Mouse (Mus musculus) liver, embryonic 13.5 days (tissue): ENCODE data around the gene Slc25a22. TPM values are rescaled to one million over a fixed set of nuclear protein-coding genes. Genes with fewer than 3 reads are reported as not detected.

Source experiments
- ATAC-seq: fragments of 200-750 bp; cut with Nextera tagmentation; 2 replicates; pipeline ENCODE4 v1.8.0; 2017; ENCODE audit warnings: low read depth, mild to moderate bottlenecking, moderate number of reproducible peaks, moderate library complexity
- DNase-seq: peaks from one replicate; pipeline ENCODE4 v3.0.0; 2022
- H3K27ac ChIP-seq: fragments of 300-500 bp; sonication (generic); 2 replicates; pipeline ENCODE4 v1.5.1; 2015; ENCODE audit warnings: moderate library complexity, mild to moderate bottlenecking, inconsistent platforms
- H3K27me3 ChIP-seq: fragments of 300-500 bp; sonication (generic); 2 replicates; pipeline ENCODE4 v1.6.1; 2015; ENCODE audit warnings: mild to moderate bottlenecking, inconsistent platforms
- H3K36me3 ChIP-seq: fragments of 300-500 bp; sonication (generic); 2 replicates; pipeline ENCODE4 v1.6.1; 2015; ENCODE audit warnings: mild to moderate bottlenecking, inconsistent platforms
- H3K4me1 ChIP-seq: fragments of 300-500 bp; sonication (generic); replicated peaks from 2 replicates; pipeline ENCODE4 v1.6.1; 2015; ENCODE audit warnings: inconsistent platforms
- H3K4me2 ChIP-seq: fragments of 300-500 bp; sonication (generic); 2 replicates; pipeline ENCODE4 v1.6.1; 2015; ENCODE audit warnings: inconsistent platforms, mild to moderate bottlenecking, moderate library complexity
- H3K4me3 ChIP-seq: fragments of 300-500 bp; sonication (generic); replicated peaks from 2 replicates; pipeline ENCODE4 v1.5.1; 2015; ENCODE audit warnings: mild to moderate bottlenecking, inconsistent platforms
- H3K9ac ChIP-seq: fragments of 300-500 bp; sonication (generic); 2 replicates; pipeline ENCODE4 v1.6.1; 2015; ENCODE audit warnings: mild to moderate bottlenecking, inconsistent platforms
- H3K9me3 ChIP-seq: fragments of 300-500 bp; sonication (generic); replicated peaks from 2 replicates; pipeline ENCODE4 v1.6.1; 2016; ENCODE audit warnings: inconsistent platforms
- WGBS: fragments of 180-500 bp; shearing (Covaris S2); methylation state at CpG from one replicate; pipeline ENCODE4 v1.1.7; 2015; ENCODE audit not compliant: insufficient replicate concordance; 5-methylcytosine and 5-hydroxymethylcytosine counted together
- polyA plus RNA-seq: library from polyadenylated mRNA; unstranded; fragments of >200 nt; fragmentation: Nextera tagmentation; extraction: Ambion mirVana; gene quantifications from 2 replicates; pipeline ENCODE4 v1.2.1, GENCODE M21; 2015

Slc25a22 gene
- 16.6 and 20.4 TPM in 2 replicates for polyA plus RNA-seq

- H3K4me3 ChIP-seq: peak within 1 kb of the TSS; percentile 71
- peak within 1 kb of the TSS; percentile 93 for H3K4me2 ChIP-seq
- peak within 1 kb of the TSS; percentile 75 for H3K27ac ChIP-seq
- peaks cover 84% of the 10 kb centered on the region for H3K4me1 ChIP-seq
- ATAC-seq (peak; percentile 78), DNase-seq (peak; percentile 69)
- no peaks in the 10 kb centered on the region for H3K27me3 ChIP-seq
- peak within 1 kb of the TSS; percentile 83 for H3K9ac ChIP-seq
- peaks cover 64% of the 10 kb centered on the region for H3K36me3 ChIP-seq
- 6% methylated on average over 53 of the region's 53 CpGs for WGBS
- H3K9me3 ChIP-seq: no peaks in the 10 kb centered on the region
Measured at GRCm38 (mm10) chr7:141437178-141438120, at the start of gene Slc25a22. Slc25a22 (minus strand) TSS chr7:141437892.

DNA sequence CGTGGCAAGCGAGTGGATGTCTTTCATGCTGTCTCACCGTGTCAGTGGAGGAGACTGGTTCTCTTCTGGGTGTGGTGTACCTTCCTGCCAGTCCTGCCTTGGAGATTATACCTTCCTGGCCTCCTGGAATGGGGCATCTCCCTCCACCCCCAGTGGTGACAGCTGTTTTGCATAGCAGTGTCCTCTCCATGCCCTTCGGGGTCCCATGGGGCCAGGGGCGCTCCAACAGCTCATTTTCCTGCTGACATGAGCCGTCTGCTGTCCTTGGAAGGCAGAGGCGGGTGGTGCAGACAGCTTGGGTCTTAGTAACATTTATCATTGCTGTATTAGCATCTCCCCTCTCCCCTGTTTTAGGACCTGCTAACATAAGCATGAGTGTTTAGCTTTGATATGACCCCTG lies 49.4 kb upstream of the Slc25a22 start:
- no peak for ATAC-seq
- WGBS: 71% methylated on average over 7 of the region's 7 CpGs

GRCm38 (mm10) chr7:141486239-141486638 lies 48.5 kb upstream of the Slc25a22 start:
- Histone ChIP-seq H3K9ac (no peak overlapping the region), H3K4me2 (no peak overlapping the region), H3K9me3 (no peaks in the 10 kb centered on the region), H3K27ac (no peak overlapping the region), H3K27me3 (peaks cover 23% of the 10 kb centered on the region), H3K4me1 (peaks cover 19% of the 10 kb centered on the region), H3K36me3 (peaks cover 28% of the 10 kb centered on the region), H3K4me3 (no peak overlapping the region)
- ATAC-seq: no peak
- DNase-seq: no peak
- WGBS: 90% methylated on average over 1 of the region's 1 CpGs

More for the DNA sequence above, 49.4 kb upstream of the Slc25a22 start:
- H3K36me3 ChIP-seq: peaks cover 36% of the 10 kb centered on the region
- no peak overlapping the region for H3K9ac ChIP-seq
- H3K9me3 ChIP-seq: no peaks in the 10 kb centered on the region
- peaks cover 16% of the 10 kb centered on the region for H3K4me1 ChIP-seq
- no peak overlapping the region for H3K4me3 ChIP-seq
- DNase-seq: no peak
- no peak overlapping the region for H3K27ac ChIP-seq
- no peak overlapping the region for H3K4me2 ChIP-seq
- H3K27me3 ChIP-seq: peaks cover 14% of the 10 kb centered on the region

GRCm38 (mm10) chr7:141485606-141486005 lies 47.9 kb upstream of the Slc25a22 start:
- 81% methylated on average over 2 of the region's 2 CpGs for WGBS
- peaks cover 22% of the 10 kb centered on the region for H3K36me3 ChIP-seq
- no peak overlapping the region for H3K27ac ChIP-seq
- peaks cover 23% of the 10 kb centered on the region for H3K4me1 ChIP-seq
- DNase-seq (no peak), ATAC-seq (no peak)
- peaks cover 28% of the 10 kb centered on the region for H3K27me3 ChIP-seq
- no peak overlapping the region for H3K4me3 ChIP-seq
- no peak overlapping the region for H3K9ac ChIP-seq
- H3K4me2 ChIP-seq: no peak overlapping the region
- H3K9me3 ChIP-seq: no peaks in the 10 kb centered on the region

- no peak overlapping the region for H3K9ac ChIP-seq
- H3K4me1 ChIP-seq: peaks cover 27% of the 10 kb centered on the region
- peaks cover 20% of the 10 kb centered on the region for H3K36me3 ChIP-seq
- H3K4me3 ChIP-seq: no peak overlapping the region
- H3K27ac ChIP-seq: no peak overlapping the region
- no peak overlapping the region for H3K4me2 ChIP-seq
- no peaks in the 10 kb centered on the region for H3K9me3 ChIP-seq
- H3K27me3 ChIP-seq: peaks cover 28% of the 10 kb centered on the region
- 65% methylated on average over 2 of the region's 2 CpGs for WGBS
- DNase-seq: no peak
- no peak for ATAC-seq
Measured at GRCm38 (mm10) chr7:141485186-141485585, 47.5 kb upstream of the Slc25a22 start.

GRCm38 (mm10) chr7:141484186-141485120 lies 46.8 kb upstream of the Slc25a22 start:
- Histone ChIP-seq H3K4me3 (no peak overlapping the region), H3K9me3 (no peaks in the 10 kb centered on the region), H3K4me1 (peaks cover 29% of the 10 kb centered on the region), H3K36me3 (peaks cover 17% of the 10 kb centered on the region), H3K4me2 (no peak overlapping the region), H3K9ac (no peak overlapping the region), H3K27ac (no peak overlapping the region), H3K27me3 (peaks cover 28% of the 10 kb centered on the region)
- no peak for DNase-seq
- WGBS: 79% methylated on average over 5 of the region's 5 CpGs
- ATAC-seq: no peak

- ATAC-seq (no peak), DNase-seq (no peak)
- Histone ChIP-seq H3K27me3 (peaks cover 28% of the 10 kb centered on the region), H3K4me1 (peaks cover 35% of the 10 kb centered on the region), H3K9ac (no peak overlapping the region), H3K9me3 (no peaks in the 10 kb centered on the region), H3K4me2 (no peak overlapping the region), H3K36me3 (peaks cover 17% of the 10 kb centered on the region), H3K4me3 (no peak overlapping the region), H3K27ac (no peak overlapping the region)
- 70% methylated on average over 6 of the region's 6 CpGs for WGBS
Measured at GRCm38 (mm10) chr7:141483114-141483653, 45.5 kb upstream of the Slc25a22 start.

- ATAC-seq: no peak
- peaks cover 13% of the 10 kb centered on the region for H3K36me3 ChIP-seq
- H3K27ac ChIP-seq: no peak overlapping the region
- 47% methylated on average over 11 of the region's 11 CpGs for WGBS
- DNase-seq: no peak
- peaks cover 28% of the 10 kb centered on the region for H3K27me3 ChIP-seq
- H3K9me3 ChIP-seq: no peaks in the 10 kb centered on the region
- peak overlapping the region; percentile 55 for H3K4me3 ChIP-seq
- H3K4me2 ChIP-seq: peak overlapping the region; percentile 77
- H3K9ac ChIP-seq: peak overlapping the region; percentile 44
- peaks cover 41% of the 10 kb centered on the region for H3K4me1 ChIP-seq
Measured at GRCm38 (mm10) chr7:141482531-141483024, 44.9 kb upstream of the Slc25a22 start.

- Histone ChIP-seq H3K4me2 (peak overlapping the region; percentile 77), H3K27me3 (peaks cover 28% of the 10 kb centered on the region), H3K4me3 (peak overlapping the region; percentile 55), H3K4me1 (peaks cover 50% of the 10 kb centered on the region), H3K36me3 (peaks cover 10% of the 10 kb centered on the region), H3K9ac (peak overlapping the region; percentile 44), H3K27ac (no peak overlapping the region), H3K9me3 (no peaks in the 10 kb centered on the region)
- no peak for DNase-seq
- ATAC-seq: no peak
- WGBS: 5% methylated on average over 71 of the region's 81 CpGs
Measured at GRCm38 (mm10) chr7:141481498-141482401, 44.1 kb upstream of the Slc25a22 start.
